Mouse (Mus musculus): Measurements from ENCODE around the gene Fam81a.

DNA sequence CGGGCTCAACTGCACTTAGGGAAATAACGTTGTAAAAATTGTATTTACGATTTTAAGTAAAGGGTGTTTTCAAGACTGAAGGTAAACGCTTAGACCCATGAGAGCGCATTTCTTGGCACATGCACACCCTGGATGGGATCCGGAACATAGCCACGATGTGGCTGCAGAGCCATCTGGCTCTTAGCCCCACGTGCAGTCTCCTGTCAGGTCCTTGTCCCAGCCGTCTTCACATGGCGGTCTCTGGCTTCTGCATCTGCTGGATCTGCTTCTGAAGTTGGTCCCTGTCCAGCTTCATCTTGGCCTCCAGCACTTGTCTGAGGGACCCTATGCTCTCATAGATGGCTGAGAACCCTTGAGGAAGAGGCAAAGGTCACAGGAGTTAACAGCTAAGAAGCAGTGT is 51.8 kb downstream of the Fam81a start:
- no peak for TF ChIP-seq POLR2A (IDR thresholded peaks at IDR 0.05; ENCODE audit: borderline replicate concordance, extremely low read depth, insufficient read depth, insufficient read length, poor library complexity, severe bottlenecking)
- no peak for TF ChIP-seq CTCF (IDR thresholded peaks at IDR 0.05; ENCODE audit: borderline replicate concordance, extremely low read depth, insufficient read depth, insufficient read length)
